Mouse (Mus musculus) adrenal gland, adult 2 months (tissue): Measurements from ENCODE around the gene Mtg1. TPM values are rescaled to one million over a fixed set of nuclear protein-coding genes. Genes with fewer than 3 reads are reported as not detected.
"Not testable (repeated sequence)": the region's sequence is repeated elsewhere in the genome, so short reads cannot be mapped to it uniquely, and the experiment has no call there.

ENCODE experiments used
- DNase-seq: peaks from one replicate; pipeline ENCODE4 v3.0.0; 2021
- polyA plus RNA-seq: library from polyadenylated mRNA; depleted of rRNA; stranded (reverse); fragments of >200 nt; gene quantifications from 2 replicates; pipeline ENCODE4 v1.2.3, GENCODE M21; 2012
- total RNA-seq, 2 experiments: library from RNA; stranded (reverse); gene quantifications; 2 replicates each; pipeline ENCODE4 v1.2.3; 2021

Mtg1 gene
- total and polyA plus RNA-seq, 3 experiments = 22.6 to 38.2 (median 27.4) TPM

DNA sequence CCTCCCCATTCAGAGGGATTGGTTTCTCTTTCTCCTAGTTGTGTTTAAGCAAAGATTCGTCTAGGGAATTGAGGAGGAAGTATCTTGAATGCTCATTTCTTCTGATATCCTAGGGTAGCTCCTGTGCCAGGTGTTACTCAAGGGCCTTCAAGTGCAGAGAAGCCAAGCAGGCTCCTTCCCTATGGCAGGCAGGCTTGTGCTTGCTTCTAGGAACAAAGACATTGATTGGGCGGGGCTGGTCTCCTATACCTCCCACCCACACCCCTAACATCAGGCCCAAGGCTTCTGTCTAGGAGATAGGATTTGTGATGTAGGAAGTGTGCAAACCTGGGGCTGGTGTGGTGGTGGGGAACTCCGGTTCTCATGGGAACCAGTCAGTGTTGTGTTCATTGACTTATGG is 10.4 kb upstream of the Mtg1 start:
- no peak for DNase-seq

DNA sequence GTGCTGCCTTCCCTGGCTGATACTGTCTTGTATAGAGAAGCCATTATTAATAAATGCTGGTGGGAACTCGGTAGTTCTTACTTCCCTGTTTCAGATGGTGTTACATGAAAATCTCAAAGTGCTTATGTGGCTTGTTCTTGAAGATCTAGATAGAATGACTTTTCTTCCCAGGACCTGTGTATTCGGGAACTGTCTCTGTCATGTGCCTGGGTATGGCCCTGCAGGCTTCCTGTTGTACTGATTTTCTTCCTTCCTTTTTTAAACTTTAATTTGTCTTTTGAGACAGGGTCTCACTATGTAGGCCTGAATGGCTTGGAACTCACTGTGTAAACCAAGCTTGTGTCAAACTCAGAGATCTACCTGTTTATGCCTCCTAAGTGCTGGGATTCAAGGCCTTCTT is 9.5 kb upstream of the Mtg1 start:
- DNase-seq = no peak

DNA sequence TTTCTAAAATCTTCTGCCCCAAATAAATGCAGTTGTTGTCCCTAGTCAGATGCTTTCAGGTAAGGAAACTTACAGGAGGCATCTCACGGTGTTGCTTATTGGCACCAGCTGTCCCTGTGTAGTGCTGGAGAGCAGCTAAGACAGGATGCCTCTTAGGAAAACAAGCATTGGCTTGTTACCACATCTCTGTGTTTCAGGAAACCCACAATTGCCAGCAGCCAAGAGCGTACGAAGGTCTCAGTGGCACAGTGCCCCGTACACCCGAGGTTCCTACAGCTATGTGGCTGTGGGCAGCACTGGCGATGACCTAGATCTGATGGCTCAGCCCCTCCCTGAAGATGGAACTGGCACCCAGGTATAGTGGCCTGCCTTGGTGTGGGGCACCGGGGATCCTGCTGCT is 5.2 kb upstream of the Mtg1 start:
- DNase-seq = not testable (repeated sequence)

DNA sequence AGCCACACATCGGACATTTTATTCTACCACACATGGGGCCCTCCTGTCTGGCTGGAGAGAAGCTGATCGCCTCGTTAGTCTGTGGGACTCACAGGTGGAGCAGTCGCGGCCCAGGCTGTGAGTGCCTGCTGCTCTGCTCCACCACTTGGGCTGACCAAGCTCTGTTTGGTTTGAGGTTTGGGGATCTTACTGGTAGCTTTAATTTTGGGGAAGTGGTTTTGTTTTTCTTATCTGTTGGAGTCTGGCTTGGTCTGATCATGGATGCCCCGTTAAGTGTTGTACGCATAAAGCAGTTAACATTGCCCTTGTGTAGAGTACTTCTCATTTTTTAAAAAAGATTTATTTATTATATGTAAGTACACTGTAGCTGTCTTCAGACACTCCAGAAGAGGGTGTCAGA is 3.3 kb upstream of the Mtg1 start:
- not testable (repeated sequence) for DNase-seq

DNA sequence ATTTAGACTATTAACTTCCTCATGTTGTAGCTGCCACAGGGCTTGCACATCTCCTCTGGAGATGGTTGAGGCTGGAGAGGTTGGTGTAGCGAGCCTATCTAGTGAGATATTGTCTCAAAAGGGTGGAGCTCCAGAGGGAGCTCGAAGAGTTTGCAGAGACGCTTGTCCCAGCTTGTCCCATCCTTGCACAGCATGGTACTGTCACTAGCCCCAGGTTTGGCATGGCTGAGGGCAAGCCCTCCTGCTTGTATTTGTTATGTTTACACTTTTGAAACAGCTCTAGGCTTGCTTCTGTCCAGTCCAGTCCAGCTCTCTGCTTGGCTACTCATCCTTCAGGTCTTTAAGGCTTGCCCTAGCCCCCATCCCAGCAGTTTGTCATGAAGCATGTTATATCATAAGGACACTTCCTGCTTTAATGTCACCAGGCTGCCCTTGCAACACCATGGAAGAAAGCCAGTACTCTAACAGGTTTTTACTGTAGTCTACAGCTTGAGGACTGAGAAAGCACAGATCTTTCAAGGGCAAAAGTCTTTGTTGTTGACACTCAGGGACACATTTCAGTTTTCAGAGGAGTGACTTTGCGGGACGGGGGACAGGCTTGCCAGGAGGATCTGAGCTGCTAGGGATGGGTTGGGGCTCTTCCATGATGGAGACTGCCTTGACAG is 2.1 kb upstream of the Mtg1 start:
- peak; percentile 51 for DNase-seq

DNA sequence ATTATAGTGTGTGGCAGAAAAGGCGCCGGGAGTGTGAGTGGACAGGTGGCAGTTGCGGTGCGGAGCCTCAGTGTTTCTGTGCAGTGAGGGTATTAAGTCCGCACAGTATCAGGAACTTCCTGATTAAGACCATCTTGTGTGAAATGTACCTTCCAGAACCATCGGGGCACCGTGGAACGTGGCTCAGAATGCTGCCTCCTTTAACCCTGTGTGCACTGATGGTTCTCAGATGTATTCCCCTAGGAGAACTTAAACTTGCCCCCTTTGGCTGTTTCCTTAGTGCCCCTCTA is 602 bp downstream of the Mtg1 start:
- no peak for DNase-seq

DNA sequence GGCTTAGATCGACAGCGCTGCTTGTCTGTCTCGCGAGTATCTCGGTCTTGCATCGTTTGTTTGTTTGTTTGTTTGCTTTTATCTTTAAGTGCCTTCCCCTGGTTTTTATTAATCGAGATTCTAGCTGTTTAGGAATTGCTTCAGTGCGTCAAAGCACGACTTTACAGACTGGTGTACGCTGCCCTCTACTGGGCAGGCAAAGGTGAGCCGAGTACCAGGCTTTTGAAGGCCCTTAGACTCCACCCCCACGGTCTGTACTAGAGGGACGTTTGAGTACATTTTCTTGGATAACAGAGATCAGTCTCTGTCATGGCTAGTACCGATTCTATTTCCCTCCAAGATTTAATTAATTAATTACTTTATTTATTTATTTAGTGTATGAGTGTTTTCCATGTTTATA is 4.0 kb downstream of the Mtg1 start:
- DNase-seq = peak; percentile 75

DNA sequence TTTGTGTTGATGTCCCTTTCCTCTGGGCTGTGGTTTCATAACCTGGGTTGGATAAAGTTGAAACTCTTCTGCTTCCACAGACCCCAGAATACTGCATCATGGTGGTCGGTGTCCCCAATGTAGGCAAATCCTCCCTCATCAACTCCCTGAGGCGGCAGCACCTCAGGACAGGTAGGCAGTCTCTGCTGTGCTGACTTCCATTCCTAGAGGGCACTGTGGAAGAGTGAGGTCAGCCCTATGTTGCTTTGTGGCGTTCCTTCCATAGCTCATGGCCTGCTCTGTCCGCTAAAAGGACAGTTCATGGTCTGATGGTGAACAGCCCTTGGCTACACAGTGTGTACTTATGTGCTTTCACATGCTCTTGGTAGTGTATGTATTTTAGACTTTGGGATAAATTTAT is 7.2 kb downstream of the Mtg1 start:
- DNase-seq = no peak

DNA sequence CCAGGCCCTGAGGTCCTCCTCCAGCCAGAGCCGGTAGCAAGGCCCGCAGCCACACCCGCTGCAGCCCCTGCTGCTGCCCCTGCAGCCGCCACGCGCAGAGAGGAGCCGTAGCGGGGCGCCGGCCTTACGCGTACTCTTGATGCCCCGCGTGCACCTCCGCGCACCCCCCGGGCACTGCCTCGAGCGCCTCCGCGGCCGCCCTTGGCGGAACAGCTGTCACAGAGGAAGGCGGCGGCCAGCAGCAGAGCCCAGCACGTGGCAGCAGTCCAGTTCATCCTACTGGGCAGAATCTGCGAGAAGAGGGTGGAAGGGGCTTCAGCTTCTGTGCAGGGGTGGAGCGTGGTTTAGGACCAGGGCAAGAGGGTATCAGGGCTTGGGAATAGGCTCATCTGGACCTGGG is 16.0 kb downstream of the Mtg1 start:
- DNase-seq = peak; percentile 31

DNA sequence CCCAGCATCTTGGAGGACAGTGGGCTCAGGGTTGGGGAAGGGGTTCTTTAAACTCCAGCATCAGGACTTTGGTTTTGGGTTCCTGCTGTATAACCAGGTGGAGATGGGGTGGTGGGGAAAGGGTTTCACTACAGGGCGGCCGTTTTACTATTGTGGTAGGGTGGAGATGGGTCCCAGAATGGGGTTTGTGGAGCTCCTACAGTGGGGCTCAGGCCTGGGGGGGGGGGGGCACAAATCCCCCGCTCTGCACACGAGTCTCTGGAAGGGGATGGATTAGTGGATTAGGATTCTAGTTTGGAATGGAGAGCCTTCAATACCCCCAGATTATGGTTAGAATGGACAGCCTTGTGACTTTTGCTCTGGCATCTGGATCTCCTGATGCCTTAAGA is 16.5 kb downstream of the Mtg1 start:
- DNase-seq = no peak

DNA sequence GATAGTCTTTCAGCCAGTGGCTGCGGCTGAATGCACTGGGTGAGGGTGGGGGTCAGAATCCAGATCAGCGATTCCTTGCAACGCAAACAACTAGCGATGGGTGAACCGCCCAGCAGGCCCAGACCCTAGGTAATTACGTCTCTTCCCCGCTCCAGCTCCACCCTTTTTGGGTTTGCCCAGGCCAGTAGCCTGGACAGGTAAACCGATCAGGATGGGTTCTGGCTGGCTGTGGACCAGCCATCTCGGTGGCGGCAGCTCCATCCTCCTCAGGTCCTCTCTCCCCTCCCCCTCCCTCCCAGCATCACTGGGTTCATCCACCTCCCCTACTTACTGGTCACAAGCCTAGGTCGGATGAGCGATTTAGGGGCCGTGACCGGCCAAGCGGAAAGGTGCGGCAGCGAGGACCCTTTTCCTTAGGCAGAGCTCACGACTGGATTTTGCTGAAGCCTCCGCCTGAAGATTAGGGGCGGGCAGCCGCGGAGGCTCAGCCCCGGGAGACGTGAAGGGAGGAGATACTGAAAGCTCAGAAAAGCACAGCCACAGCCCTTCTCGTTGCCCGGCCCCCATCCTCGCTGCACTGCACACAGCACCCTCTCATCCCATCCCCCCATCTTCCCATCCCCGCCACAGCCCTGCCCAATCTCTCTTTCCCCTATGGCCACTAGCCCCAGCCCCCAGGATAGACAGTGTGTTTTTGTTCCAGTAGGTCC is 17.0 kb downstream of the Mtg1 start, which contains the start of gene Sprn:
TSS of gene Sprn (minus strand) at position 660 of the 710 bp plus-strand sequence.
- DNase-seq = no peak

DNA sequence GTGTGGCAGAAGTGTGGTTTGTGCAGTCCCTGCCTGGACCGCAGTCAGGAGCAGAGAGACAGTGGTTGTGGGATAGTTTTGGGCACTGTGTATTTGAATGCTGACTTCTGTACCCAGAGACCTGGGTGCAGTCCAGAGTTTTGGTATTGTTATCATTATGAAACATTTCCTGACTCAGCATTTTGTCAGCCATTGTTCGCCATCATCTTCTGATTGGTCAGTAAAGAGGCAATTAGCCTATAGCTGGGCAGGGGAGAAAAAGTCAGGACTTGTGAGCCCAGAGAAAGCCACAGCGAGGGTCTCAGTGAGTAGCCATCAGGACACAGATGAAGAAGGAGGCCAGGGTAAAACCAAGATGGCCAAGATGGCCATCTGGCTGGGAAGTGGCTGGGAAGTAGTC is 23.0 kb downstream of the Mtg1 start:
- no peak for DNase-seq

DNA sequence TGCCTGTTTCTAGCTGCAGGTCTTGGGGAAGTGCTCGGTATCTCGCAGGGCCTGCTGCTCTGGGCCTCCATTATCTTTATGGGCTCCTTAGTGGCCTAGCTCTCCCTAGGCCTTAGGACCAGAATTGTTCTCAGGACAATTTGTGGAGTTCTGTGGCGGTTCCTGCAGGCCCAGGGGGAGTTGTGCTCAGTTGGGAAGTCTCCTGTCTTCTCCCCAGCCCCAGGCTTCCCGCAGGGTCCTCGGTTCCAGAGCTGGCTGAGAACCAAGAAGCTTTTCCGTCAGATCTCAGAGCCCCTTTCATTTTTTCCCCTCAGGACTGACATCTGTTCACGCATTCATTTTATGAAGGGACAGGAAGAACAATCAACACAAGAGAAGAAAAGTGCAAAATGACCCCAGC is 27.3 kb downstream of the Mtg1 start, which contains the start of gene Olfr522:
TSS of gene Olfr522 (minus strand) at position 101 of the 400 bp plus-strand sequence.
- no peak for DNase-seq

DNA sequence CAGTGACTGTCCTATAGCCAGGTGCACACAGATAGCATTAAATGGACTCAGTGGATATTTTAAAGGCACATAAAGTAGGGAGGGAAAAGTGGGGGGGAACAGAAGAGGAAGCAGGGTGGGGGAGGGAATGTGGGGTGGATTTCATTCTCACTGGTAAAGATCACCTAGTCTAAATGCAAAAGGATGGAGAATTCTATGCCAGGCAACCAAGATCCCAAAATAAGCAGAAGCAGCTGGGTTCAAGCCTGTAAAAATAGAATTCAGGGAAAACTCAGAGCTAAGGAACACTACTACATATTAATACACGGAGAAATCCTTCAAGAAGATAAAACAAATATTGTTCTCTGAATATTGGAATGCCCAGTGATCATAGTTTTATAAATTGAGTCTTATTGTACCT is 30.6 kb downstream of the Mtg1 start:
- DNase-seq = no peak

DNA sequence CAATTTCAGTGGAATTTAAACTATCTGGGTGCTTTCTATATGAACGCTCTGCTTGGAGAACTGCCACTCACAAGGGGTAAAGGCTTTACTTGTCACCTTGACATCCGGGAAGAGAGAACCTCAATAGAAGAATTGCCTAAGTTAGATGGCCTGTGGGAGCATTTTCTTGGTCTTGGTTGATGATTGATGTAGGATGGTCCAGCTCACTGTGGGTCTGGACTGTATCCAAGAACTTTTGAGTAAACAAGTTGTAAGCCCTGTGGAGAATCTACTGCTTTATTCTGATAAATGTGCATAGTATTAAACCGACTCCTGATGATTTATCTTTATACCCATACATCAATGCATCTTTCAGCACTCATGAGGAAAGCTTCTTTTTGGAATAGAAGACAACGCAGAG is 32.0 kb downstream of the Mtg1 start:
- no peak for DNase-seq

DNA sequence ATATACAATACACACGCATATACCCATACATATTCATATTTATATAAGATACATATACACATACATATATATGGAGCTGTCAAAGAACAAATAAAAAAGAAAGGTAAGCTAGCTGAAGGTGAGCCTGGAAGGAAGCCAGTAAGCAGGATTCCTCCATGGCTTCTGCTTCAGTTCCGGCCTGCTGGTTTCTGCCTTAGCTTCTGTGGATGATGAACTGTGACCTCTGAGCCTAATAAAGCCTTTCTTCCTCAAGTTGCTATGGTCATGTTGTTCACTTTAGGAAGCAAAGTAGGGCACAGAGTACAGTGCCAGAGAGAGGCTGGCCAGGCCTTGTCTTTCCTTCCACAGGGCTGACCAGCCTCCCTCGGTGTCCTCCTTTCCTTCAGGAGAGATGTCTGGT is 33.5 kb downstream of the Mtg1 start:
- no peak for DNase-seq

DNA sequence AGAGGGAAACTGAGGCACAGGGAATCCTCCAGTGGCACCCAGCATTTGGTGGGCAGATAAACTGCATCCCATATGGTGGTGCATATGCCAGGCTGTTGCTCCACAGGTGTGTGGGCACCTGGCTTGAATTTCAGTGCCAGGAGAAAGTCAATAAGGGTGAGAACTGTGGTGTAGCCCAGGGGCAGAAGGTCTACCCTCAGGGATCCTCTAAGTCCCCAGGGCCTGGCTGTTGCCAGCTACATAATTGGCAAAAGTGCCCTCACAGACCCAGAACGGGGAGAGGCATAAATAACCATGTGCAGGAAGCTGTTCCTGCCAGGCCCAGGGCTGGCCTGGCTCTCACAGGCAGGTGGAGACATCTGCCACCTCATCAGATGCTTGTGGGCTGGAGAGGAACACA is 35.6 kb downstream of the Mtg1 start, which contains the start of gene Olfr523:
TSS of gene Olfr523 (plus strand) at position 282 of the 400 bp plus-strand sequence.
- DNase-seq = no peak

DNA sequence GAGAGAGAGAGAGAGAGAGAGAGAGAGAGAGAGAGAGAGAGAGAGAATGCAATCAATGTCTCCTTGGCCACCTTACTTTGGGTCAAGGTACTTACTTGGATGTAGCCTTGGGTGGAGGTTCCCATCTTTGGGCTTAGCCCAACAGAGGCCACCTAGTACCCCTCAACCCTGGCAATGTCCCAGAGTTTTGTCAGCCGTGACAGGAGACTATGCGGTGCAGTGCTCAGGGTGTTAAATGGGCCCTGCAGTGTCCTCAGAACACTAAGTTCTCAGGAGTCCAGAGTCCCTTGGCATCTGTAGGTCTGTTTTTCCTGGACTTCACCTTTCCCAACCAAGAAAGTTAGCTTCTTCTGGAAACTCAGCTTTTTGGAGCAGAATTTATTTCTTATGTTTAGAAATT is 41.8 kb downstream of the Mtg1 start:
- DNase-seq = no peak

DNA sequence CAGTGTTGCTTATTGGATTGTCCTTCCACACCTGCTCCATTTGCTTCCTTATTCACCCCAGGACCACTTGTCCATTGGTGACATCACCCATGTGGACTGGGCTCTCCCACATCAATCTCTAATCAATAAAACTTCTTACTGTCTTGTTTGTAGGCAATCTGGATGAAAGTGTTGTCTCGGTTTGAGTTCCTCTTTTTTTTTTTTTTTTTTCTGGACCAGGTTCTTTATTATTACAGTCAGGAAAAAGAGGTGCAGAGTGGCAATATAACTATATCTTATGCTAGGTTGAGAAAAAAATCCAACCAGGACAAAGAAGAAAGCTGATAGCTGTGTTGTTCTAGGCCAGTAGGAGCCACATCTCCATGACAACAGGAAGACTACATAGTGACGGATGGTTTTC is 43.3 kb downstream of the Mtg1 start:
- no peak for DNase-seq

DNA sequence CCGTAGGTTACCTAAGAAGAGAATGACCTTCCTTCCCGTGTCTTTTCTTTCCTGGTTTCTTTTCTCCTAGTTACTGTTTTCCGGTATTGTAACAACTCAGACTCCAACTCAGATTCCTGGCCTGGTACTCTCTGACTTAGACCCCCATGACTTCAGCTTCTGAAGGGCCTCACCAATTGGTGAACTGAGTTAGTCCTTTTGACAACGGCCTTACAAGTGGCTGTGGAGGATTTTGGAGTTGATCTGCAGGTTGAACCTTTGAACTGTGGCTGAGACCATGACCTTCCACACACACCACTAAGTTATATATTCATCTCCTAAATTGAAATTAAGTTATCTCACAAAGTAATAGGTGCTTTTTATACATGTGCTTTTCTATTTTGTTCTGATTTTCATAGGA is 46.8 kb downstream of the Mtg1 start:
- no peak for DNase-seq

DNA sequence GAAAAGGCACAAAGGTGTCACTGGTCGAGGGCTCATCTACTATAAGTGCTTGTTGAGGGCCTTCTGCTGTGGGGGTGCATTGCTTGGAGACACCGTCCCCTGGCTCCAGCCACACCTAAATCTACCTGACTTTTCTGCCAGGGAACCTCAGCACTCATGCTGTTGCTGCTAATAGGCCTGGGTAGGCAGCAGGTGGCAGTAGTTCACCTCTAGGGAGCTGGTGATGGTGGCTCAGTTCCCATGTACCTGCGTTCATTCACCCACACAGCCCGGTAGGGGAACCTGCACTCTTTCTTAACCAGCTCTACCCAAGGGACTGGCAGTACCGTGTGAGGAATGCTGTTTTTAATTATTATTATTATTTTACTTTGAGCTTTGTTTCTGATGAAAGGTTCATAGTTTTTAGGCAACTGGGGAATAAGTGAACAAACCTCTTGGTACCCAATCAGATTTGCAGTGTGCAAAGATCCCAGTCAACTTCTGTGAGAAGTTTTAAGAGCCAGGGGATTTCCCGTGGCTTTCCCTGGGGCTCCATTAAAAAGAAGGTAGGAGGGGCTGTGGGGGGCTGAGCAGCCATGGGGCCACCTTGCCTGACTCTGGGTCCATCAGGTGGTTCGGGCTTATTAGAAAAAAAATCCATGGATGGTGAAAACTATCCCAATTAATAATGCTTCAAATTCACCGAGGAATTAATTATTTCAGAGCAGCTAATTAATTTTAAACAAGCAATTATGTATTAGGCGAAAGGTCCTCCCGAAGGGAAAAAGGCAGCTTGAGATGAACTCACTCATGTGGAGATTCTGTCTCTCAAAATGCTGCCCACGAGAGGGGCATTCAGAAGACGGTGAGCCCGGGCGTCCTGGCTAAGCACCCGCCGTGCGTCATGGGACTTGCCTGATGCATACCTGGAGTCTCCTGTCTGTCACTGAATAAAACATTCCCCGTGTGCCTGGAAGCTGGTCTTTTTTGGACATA is 49.6 kb downstream of the Mtg1 start:
- DNase-seq = peak; percentile 6

DNA sequence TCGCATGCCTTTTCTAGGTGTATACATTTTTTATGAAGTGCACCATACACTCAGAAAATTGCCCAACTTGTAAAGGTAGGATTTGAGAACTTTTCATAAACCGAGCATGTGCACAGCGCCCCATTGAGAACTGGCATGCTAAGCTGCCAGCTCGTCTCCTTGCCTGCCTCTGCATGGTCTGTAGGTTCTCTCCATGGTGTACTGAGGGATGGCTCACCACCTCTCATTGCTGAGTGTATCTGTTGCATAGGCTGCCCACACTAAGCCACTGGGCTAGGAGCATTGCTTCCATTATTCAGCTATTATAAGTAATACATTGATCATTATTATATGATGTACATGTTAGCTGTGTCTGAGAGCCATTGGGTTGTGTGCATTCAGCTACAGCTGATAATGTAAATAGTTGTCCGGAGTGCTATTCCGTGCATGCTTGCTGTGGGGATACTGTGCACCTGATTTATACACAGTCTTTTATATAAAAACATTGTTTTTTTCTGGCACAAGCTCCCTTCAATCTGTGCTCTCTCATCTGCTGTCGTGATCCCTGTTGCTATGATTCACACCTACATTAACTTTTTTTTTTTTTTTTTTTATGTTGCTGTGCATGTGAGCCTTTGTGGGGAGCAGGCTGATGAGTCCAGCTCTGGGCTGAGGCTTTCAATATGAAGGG is 50.5 kb downstream of the Mtg1 start:
- DNase-seq = no peak
